Mouse (Mus musculus): ENCODE measurements around the gene Mapkapk5.

DNA sequence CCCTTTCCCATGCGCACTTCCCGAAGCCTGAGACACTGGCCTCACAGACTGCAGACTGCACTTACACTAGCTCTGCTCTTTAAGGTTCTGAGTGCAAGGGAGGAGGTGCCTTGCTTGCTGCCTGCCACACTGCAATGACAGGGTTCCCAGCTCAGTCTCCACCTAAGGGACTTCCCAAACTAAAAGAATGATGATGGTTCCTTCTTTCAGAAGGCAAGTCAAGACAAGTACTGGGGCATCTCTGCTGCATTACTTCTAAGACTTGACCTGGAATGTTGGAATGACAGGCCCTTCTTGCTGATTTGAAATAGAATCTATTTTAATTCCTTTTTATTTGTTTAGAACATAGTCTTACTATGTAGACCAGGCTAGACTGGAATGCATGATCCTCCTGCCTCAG is 8.1 kb downstream of the Mapkapk5 start:
- TF ChIP-seq POU5F1 (IDR thresholded peaks at IDR 0.05; ENCODE audit: borderline replicate concordance, low read length) = no peak
- no peak for TF ChIP-seq CTCF (conservative IDR thresholded peaks at IDR 0.05; ENCODE audit: low read length)
- no peak for TF ChIP-seq NANOG (IDR thresholded peaks at IDR 0.05; ENCODE audit: borderline replicate concordance, low read length)

All from E14TG2a.4 (cell line).